Mouse (Mus musculus) forebrain, embryonic 12.5 days (tissue): ENCODE results near the gene Olfr1312. TPM values are rescaled to one million over a fixed set of nuclear protein-coding genes. Genes with fewer than 3 reads are reported as not detected.
"Not testable (repeated sequence)": the region's sequence is repeated elsewhere in the genome, so short reads cannot be mapped to it uniquely, and the experiment has no call there.

ENCODE experiments used
- ATAC-seq: fragments of 200-750 bp; cut with Nextera tagmentation; 2 replicates; pipeline ENCODE4 v1.8.0; 2017; ENCODE audit warnings: moderate TSS enrichment; ENCODE audit not compliant: low FRiP score
- H3K27ac ChIP-seq: fragments of 300-500 bp; sonication (generic); 2 replicates; pipeline ENCODE4 v1.5.1; 2016; ENCODE audit warnings: mild to moderate bottlenecking
- H3K27me3 ChIP-seq: fragments of 300-500 bp; sonication (generic); 2 replicates; pipeline ENCODE4 v1.6.1; 2016; ENCODE audit warnings: mild to moderate bottlenecking
- H3K36me3 ChIP-seq: fragments of 300-500 bp; sonication (generic); replicated peaks from 2 replicates; pipeline ENCODE4 v1.6.1; 2016; ENCODE audit warnings: mild to moderate bottlenecking
- H3K4me1 ChIP-seq: fragments of 300-500 bp; sonication (generic); 2 replicates; pipeline ENCODE4 v1.6.1; 2016
- H3K4me2 ChIP-seq: fragments of 300-500 bp; sonication (generic); 2 replicates; pipeline ENCODE4 v1.6.1; 2016; ENCODE audit warnings: mild to moderate bottlenecking, moderate library complexity
- H3K4me3 ChIP-seq: fragments of 300-500 bp; sonication (generic); replicated peaks from 2 replicates; pipeline ENCODE4 v1.5.1; 2016; ENCODE audit warnings: mild to moderate bottlenecking
- H3K9ac ChIP-seq: fragments of 300-500 bp; sonication (generic); 2 replicates; pipeline ENCODE4 v1.6.1; 2016; ENCODE audit warnings: mild to moderate bottlenecking
- H3K9me3 ChIP-seq: fragments of 300-500 bp; sonication (generic); 2 replicates; pipeline ENCODE4 v1.6.1; 2016
- WGBS: fragments of 180-500 bp; shearing (Covaris S2); methylation state at CpG from one replicate; pipeline ENCODE4 v1.1.7; 2016; 5-methylcytosine and 5-hydroxymethylcytosine counted together
- polyA plus RNA-seq: library from polyadenylated mRNA; unstranded; fragments of >200 nt; fragmentation: Nextera tagmentation; extraction: Ambion mirVana; gene quantifications from 2 replicates; pipeline ENCODE4 v1.2.1, GENCODE M21; 2016

The Olfr1312 gene
- polyA plus RNA-seq = not detected in 2 replicates

GRCm38 (mm10) chr2:112050138-112050537, at the start of gene Olfr1312:
Olfr1312 (minus strand) TSS chr2:112050238.
- no peak within 1 kb of the TSS for H3K4me3 ChIP-seq
- no peak within 1 kb of the TSS for H3K4me2 ChIP-seq
- ATAC-seq = no peak
- H3K27me3 ChIP-seq = no peaks in the 10 kb centered on the region
- H3K4me1 ChIP-seq = no peaks in the 10 kb centered on the region
- no peak within 1 kb of the TSS for H3K27ac ChIP-seq
- no peaks in the 10 kb centered on the region for H3K9me3 ChIP-seq
- 45% methylated on average over 1 of the region's 1 CpGs for WGBS
- H3K36me3 ChIP-seq = no peaks in the 10 kb centered on the region
- H3K9ac ChIP-seq = no peak within 1 kb of the TSS

- H3K27ac ChIP-seq = no peak within 1 kb of the TSS
- H3K9ac ChIP-seq = no peak within 1 kb of the TSS
- H3K4me3 ChIP-seq = no peak within 1 kb of the TSS
- H3K4me2 ChIP-seq = no peak within 1 kb of the TSS
- H3K9me3 ChIP-seq = no peaks in the 10 kb centered on the region
- H3K27me3 ChIP-seq = no peaks in the 10 kb centered on the region
- no peak for ATAC-seq
- H3K36me3 ChIP-seq = no peaks in the 10 kb centered on the region
- H3K4me1 ChIP-seq = no peaks in the 10 kb centered on the region
Measured at GRCm38 (mm10) chr2:112096681-112097080, 46.6 kb upstream of the Olfr1312 start, which contains the start of gene Olfr1314. Olfr1314 (minus strand) TSS chr2:112096781.

- Histone ChIP-seq H3K4me2 (no peak within 1 kb of the TSS), H3K27me3 (no peaks in the 10 kb centered on the region), H3K4me1 (no peaks in the 10 kb centered on the region), H3K27ac (no peak within 1 kb of the TSS), H3K36me3 (no peaks in the 10 kb centered on the region), H3K9ac (no peak within 1 kb of the TSS), H3K4me3 (no peak within 1 kb of the TSS), H3K9me3 (no peaks in the 10 kb centered on the region)
- no peak for ATAC-seq
Measured at GRCm38 (mm10) chr2:112077743-112078142, 27.7 kb upstream of the Olfr1312 start, which contains the start of gene Olfr1313. Olfr1313 (minus strand) TSS chr2:112077843.

GRCm38 (mm10) chr2:112026971-112027370, 23.1 kb downstream of the Olfr1312 start:
- ATAC-seq, H3K27me3 ChIP-seq, H3K4me2 ChIP-seq, H3K36me3 ChIP-seq, H3K4me3 ChIP-seq, H3K9me3 ChIP-seq, H3K4me1 ChIP-seq, H3K27ac ChIP-seq, H3K9ac ChIP-seq: not testable (repeated sequence)
- 62% methylated on average over 6 of the region's 6 CpGs for WGBS

GRCm38 (mm10) chr2:112024312-112024711, 25.7 kb downstream of the Olfr1312 start, which contains the start of gene Olfr1311:
Olfr1311 (minus strand) TSS chr2:112024412.
- Histone ChIP-seq H3K9ac (no peak within 1 kb of the TSS), H3K27me3 (no peaks in the 10 kb centered on the region), H3K4me3 (no peak within 1 kb of the TSS), H3K4me1 (no peaks in the 10 kb centered on the region), H3K9me3 (no peaks in the 10 kb centered on the region), H3K36me3 (no peaks in the 10 kb centered on the region), H3K4me2 (no peak within 1 kb of the TSS), H3K27ac (no peak within 1 kb of the TSS)
- no peak for ATAC-seq
- WGBS = 86% methylated on average over 2 of the region's 2 CpGs

- Histone ChIP-seq H3K27ac (no peak overlapping the region), H3K4me1 (no peaks in the 10 kb centered on the region), H3K27me3 (no peaks in the 10 kb centered on the region), H3K4me3 (no peak overlapping the region), H3K9ac (no peak overlapping the region), H3K36me3 (no peaks in the 10 kb centered on the region), H3K4me2 (no peak overlapping the region), H3K9me3 (no peaks in the 10 kb centered on the region)
- no peak for ATAC-seq
- WGBS = 82% methylated on average over 3 of the region's 3 CpGs
Measured at GRCm38 (mm10) chr2:112014900-112015299, 35.1 kb downstream of the Olfr1312 start.

GRCm38 (mm10) chr2:112012608-112013007, 37.4 kb downstream of the Olfr1312 start, which contains the start of gene Olfr1310:
Olfr1310 (minus strand) TSS chr2:112012708.
- Histone ChIP-seq H3K4me3 (no peak within 1 kb of the TSS), H3K36me3 (no peaks in the 10 kb centered on the region), H3K9ac (no peak within 1 kb of the TSS), H3K4me2 (no peak within 1 kb of the TSS), H3K4me1 (no peaks in the 10 kb centered on the region), H3K27me3 (no peaks in the 10 kb centered on the region), H3K27ac (no peak within 1 kb of the TSS), H3K9me3 (no peaks in the 10 kb centered on the region)
- ATAC-seq = no peak

- 70% methylated on average over 1 of the region's 1 CpGs for WGBS
- H3K9ac ChIP-seq = no peak within 1 kb of the TSS
- H3K27ac ChIP-seq = no peak within 1 kb of the TSS
- no peak within 1 kb of the TSS for H3K4me2 ChIP-seq
- no peak for ATAC-seq
- H3K4me3 ChIP-seq = no peak within 1 kb of the TSS
- H3K36me3 ChIP-seq = no peaks in the 10 kb centered on the region
- no peaks in the 10 kb centered on the region for H3K27me3 ChIP-seq
- H3K4me1 ChIP-seq = no peaks in the 10 kb centered on the region
- no peaks in the 10 kb centered on the region for H3K9me3 ChIP-seq
Measured at GRCm38 (mm10) chr2:111990181-111990580, 59.9 kb downstream of the Olfr1312 start, which contains the start of gene Olfr1309. Olfr1309 (minus strand) TSS chr2:111990281.

Other genes with a start within 250 kb of the Olfr1312 start
- not detected in 2 replicates for gene Olfr1303, start 229.9 kb downstream of the Olfr1312 start, polyA plus RNA-seq
- gene Olfr1305, start 173.1 kb downstream of the Olfr1312 start, polyA plus RNA-seq = not detected in 2 replicates
- gene Olfr1306, start 134.0 kb downstream of the Olfr1312 start, polyA plus RNA-seq = not detected in 2 replicates
- not detected in 2 replicates for gene Olfr1307, start 100.8 kb downstream of the Olfr1312 start, polyA plus RNA-seq
- gene Olfr1308, start 85.3 kb downstream of the Olfr1312 start, polyA plus RNA-seq = not detected in 2 replicates
- gene Olfr1309, start 60.0 kb downstream of the Olfr1312 start, polyA plus RNA-seq = not detected in 2 replicates
- gene Olfr1310, start 37.5 kb downstream of the Olfr1312 start, polyA plus RNA-seq = not detected in 2 replicates
- not detected in 2 replicates for gene Olfr1311, start 25.8 kb downstream of the Olfr1312 start, polyA plus RNA-seq
- gene Olfr1313, start 27.6 kb upstream of the Olfr1312 start, polyA plus RNA-seq = not detected in 2 replicates
- gene Olfr1314, start 46.5 kb upstream of the Olfr1312 start, polyA plus RNA-seq = not detected in 2 replicates
- not detected in 2 replicates for gene Olfr1315-ps1, start 65.2 kb upstream of the Olfr1312 start, polyA plus RNA-seq
- gene Olfr1316, start 84.7 kb upstream of the Olfr1312 start, polyA plus RNA-seq = not detected in 2 replicates
- gene Olfr1317, start 90.1 kb upstream of the Olfr1312 start, polyA plus RNA-seq = not detected in 2 replicates
- not detected in 2 replicates for gene Olfr1318, start 104.0 kb upstream of the Olfr1312 start, polyA plus RNA-seq
- 8.2 and 13.6 TPM in 2 replicates for gene Lpcat4, start 189.2 kb upstream of the Olfr1312 start, polyA plus RNA-seq
- gene Nutm1, start 209.1 kb upstream of the Olfr1312 start, polyA plus RNA-seq = not detected in 2 replicates
- 152 and 157 TPM in 2 replicates for gene Nop10, start 211.7 kb upstream of the Olfr1312 start, polyA plus RNA-seq
- gene Slc12a6, start 215.6 kb upstream of the Olfr1312 start, polyA plus RNA-seq = 17.2 and 17.6 TPM in 2 replicates
- not detected in 2 replicates for gene Gm21985, start 216.1 kb upstream of the Olfr1312 start, polyA plus RNA-seq